ENCODE assay signal across 1 mouse cellular context in the genomic region with DNA sequence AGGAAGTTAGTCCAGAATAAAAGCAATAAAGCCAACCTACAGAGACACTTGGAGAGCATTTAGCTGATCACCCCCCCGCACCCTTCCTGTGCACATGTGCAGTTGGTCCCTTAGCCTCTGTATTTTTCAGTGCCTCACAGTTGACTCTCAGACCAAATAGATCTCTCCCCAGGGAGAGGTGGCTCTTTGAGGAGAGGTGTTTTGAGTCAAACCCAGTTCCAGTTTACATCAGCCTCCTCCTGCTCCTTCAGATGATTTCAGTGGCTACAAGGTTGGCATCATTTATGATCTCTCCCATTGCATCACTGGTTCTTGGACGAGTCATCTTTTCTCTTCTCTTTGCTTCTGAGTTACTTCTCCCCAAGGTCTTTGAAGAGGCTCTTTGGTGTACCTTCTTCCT.
TF ChIP-seq lines count a peak whose summit lies in the region.

No protein-coding gene starts in this region.

TF ChIP-seq in CH12.LX, 34 proteins besides CTCF, POLR2A, EP300 and RAD21:
- TF ChIP-seq BHLHE40 (IDR thresholded peaks at IDR 0.05; ENCODE audit: low read depth, low read length) (peak; percentile 33; the same call in 1 of the 2 replicates), PAX5 (IDR thresholded peaks at IDR 0.05; ENCODE audit: low read length) (no peak), JUN (IDR thresholded peaks at IDR 0.05; ENCODE audit: insufficient read depth, low read depth, low read length) (no peak), IRF4 (IDR thresholded peaks at IDR 0.05; ENCODE audit: low read depth, low read length) (peak; percentile 82), JUND (conservative IDR thresholded peaks at IDR 0.05; ENCODE audit: low read depth, low read length) (peak; percentile 52; the same call in 1 of the 2 replicates), ETS1 (conservative IDR thresholded peaks at IDR 0.05; ENCODE audit: low read depth, low read length) (peak; percentile 60), MAX (IDR thresholded peaks at IDR 0.05; ENCODE audit: low read length) (no peak), NRF1 (IDR thresholded peaks at IDR 0.05; ENCODE audit: low read depth, low read length) (peak; percentile 45; the same call in 1 of the 2 replicates)
